Mouse (Mus musculus) stomach, embryonic 16.5 days (tissue): ENCODE results near the gene Npas3. TPM values are rescaled to one million over a fixed set of nuclear protein-coding genes. Genes with fewer than 3 reads are reported as not detected.

Experiments used
- ATAC-seq: fragments of 200-750 bp; cut with Nextera tagmentation; 2 replicates; pipeline ENCODE4 v1.8.0; 2017; ENCODE audit warnings: moderate number of reproducible peaks, moderate TSS enrichment; ENCODE audit not compliant: insufficient read depth, low FRiP score
- H3K27ac ChIP-seq: fragments of 300-500 bp; sonication (generic); 2 replicates; pipeline ENCODE4 v1.5.1; 2014; ENCODE audit warnings: low read length
- H3K27me3 ChIP-seq: fragments of 300-500 bp; sonication (generic); 2 replicates; pipeline ENCODE4 v1.6.1; 2014; ENCODE audit warnings: low read length, control low read depth, mixed read lengths; ENCODE audit not compliant: control insufficient read depth, insufficient read depth
- H3K36me3 ChIP-seq: fragments of 300-500 bp; sonication (generic); 2 replicates; pipeline ENCODE4 v1.6.1; 2014; ENCODE audit warnings: low read length; ENCODE audit not compliant: control insufficient read depth, insufficient read depth
- H3K4me1 ChIP-seq: fragments of 300-500 bp; sonication (generic); 2 replicates; pipeline ENCODE4 v1.6.1; 2014; ENCODE audit warnings: low read length, control low read depth, mixed read lengths; ENCODE audit not compliant: control insufficient read depth, insufficient read depth
- H3K4me2 ChIP-seq: fragments of 300-500 bp; sonication (generic); 2 replicates; pipeline ENCODE4 v1.6.1; 2014; ENCODE audit warnings: low read depth, low read length, mixed read lengths
- H3K4me3 ChIP-seq: fragments of 300-500 bp; sonication (generic); replicated peaks from 2 replicates; pipeline ENCODE4 v1.5.1; 2014; ENCODE audit warnings: mild to moderate bottlenecking, low read length
- H3K9ac ChIP-seq: fragments of 300-500 bp; sonication (generic); 2 replicates; pipeline ENCODE4 v1.6.1; 2014; ENCODE audit warnings: low read length
- H3K9me3 ChIP-seq: fragments of 300-500 bp; sonication (generic); replicated peaks from 2 replicates; pipeline ENCODE4 v1.6.1; 2016; ENCODE audit warnings: low read length, control low read depth; ENCODE audit not compliant: control insufficient read depth
- WGBS: fragments of 180-500 bp; shearing (Covaris S2); extraction: QIAGEN DNeasy Blood & Tissue Kit; methylation state at CpG from one replicate; pipeline ENCODE4 v1.1.7; 2014; 5-methylcytosine and 5-hydroxymethylcytosine counted together
- polyA plus RNA-seq: library from polyadenylated mRNA; unstranded; fragments of >200 nt; fragmentation: Nextera tagmentation; extraction: Ambion mirVana; gene quantifications from 2 replicates; pipeline ENCODE4 v1.2.1, GENCODE M21; 2015

The Npas3 gene
- polyA plus RNA-seq, 1 experiment from 2014 or later = 1.8 TPM

DNA sequence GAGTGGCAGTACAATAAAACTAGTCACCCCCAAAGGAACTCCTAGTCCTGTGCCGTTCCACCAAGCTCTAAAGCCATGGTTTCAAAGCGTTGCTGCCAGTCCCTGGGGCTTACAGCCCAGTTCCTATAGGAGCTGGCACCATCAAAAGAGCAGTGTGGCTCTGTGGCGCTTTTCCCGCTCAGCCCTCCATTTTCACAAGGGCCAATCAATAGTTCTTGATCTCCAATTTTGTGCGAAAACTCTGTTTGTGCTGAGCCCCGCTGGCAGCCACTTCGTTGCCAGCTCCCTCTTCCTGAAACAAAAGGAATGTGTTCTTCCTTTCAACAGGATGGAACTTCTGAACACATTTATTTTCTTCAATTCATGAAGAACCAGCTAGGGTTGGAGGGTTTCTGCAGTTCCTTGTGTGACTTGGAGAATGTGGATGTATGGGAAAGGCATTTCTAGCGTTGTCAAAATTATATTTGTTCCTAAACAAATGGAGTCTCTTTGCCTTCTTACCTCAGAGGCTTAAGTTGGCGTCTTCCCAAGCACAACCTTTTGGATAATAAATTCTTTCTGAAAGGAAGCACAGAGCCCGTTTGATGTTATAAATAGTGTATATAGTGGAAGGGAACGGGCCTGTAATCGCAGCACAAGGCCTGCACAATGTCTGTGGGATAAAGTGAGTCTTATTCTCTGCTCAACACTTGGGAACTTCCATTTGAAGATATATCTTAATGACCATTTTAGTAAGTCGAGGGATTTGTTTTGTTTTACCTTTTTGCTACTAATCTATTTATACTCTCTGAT, 504.0 kb downstream of the Npas3 start:
- Histone ChIP-seq H3K9ac (no peak overlapping the region), H3K9me3 (no peaks in the 10 kb centered on the region), H3K4me1 (peaks cover 7% of the 10 kb centered on the region; the same call in 1 of the 2 replicates), H3K4me2 (no peak overlapping the region), H3K4me3 (no peak overlapping the region), H3K27ac (no peak overlapping the region), H3K36me3 (no peaks in the 10 kb centered on the region), H3K27me3 (no peaks in the 10 kb centered on the region)
- WGBS = 59% methylated on average over 13 of the region's 13 CpGs
- 0 out of 2 replicates have a peak, but pooled peaks have one; percentile 50 for ATAC-seq

DNA sequence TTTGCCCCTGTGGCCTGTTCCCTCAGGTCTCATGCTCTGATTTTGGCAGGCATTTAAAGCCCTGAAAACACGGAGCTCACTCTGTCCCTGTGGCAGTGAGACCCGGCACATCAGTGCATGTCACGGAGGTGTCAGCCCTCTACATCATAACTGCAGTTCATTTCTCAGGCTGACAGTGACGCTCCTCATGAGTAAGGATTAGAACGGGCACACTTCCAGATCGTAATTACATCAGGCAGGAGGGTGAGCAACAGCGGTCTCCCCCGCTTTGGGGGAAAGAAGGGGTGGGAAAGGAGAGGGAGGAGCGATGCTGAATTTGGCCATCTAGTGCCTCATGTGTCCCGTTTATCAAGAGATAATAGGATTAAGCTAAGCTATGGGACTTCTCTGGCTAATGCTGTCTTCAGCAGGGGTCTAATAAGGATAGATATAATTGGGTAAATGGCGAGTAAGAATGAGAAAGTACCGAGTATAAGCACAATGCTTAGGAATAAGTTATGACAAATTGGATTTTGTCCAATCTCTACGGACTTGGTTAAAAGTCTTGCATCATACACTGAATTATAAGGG, 505.0 kb downstream of the Npas3 start:
- WGBS = 41% methylated on average over 13 of the region's 13 CpGs
- Histone ChIP-seq H3K9ac (no peak overlapping the region), H3K27me3 (no peaks in the 10 kb centered on the region), H3K4me2 (peak overlapping the region; percentile 13; the same call in 1 of the 2 replicates), H3K9me3 (no peaks in the 10 kb centered on the region), H3K4me3 (no peak overlapping the region), H3K4me1 (peaks cover 7% of the 10 kb centered on the region; the same call in 1 of the 2 replicates), H3K36me3 (no peaks in the 10 kb centered on the region), H3K27ac (peak overlapping the region; percentile 31; the same call in 1 of the 2 replicates)
- no peak for ATAC-seq

DNA sequence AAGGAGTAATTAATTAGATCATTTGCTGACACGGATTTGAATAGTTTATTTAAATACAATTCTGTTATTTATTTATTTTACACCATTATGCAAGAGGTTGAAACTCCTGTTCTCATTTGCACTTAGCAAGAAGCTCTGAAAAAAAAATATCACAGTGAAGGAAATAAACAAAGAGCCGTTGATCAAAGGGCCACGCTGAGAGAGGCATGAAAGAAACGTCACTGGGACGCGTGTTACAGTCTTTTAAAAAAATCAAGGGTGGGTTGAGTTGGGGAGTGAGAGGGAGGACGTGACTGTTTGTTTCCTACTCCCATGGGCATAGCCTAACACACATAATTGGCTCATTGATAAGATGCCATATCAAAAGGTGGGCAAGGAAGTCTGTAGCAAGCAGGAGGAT, 505.8 kb downstream of the Npas3 start:
- no peak overlapping the region for H3K4me3 ChIP-seq
- no peak for ATAC-seq

DNA sequence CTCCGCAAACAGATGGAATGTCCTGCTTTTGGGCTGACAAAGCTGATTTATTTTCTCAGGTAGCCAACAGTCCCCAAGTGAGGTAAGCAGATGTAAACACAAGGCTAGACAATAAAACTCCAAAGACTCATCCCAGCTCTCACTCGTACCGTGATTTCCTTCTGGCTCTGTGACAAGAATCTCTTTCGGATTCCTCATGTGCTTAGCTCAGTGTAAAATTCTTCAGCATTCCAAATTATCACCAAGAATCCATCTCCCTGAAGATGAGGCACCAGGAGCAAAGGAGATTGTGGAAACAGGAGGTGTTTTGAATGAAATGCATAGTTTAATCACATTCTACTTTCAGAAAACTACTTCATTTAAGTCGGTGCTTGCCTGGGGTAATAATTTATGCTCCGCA, 509.2 kb downstream of the Npas3 start:
- Histone ChIP-seq H3K9me3 (no peaks in the 10 kb centered on the region), H3K4me3 (no peak overlapping the region), H3K9ac (no peak overlapping the region), H3K4me1 (peaks cover 12% of the 10 kb centered on the region; the same call in 1 of the 2 replicates), H3K27ac (no peak overlapping the region), H3K36me3 (no peaks in the 10 kb centered on the region), H3K27me3 (no peaks in the 10 kb centered on the region), H3K4me2 (no peak overlapping the region)
- 56% methylated on average over 6 of the region's 6 CpGs for WGBS
- no peak for ATAC-seq

More for the DNA sequence above, 505.8 kb downstream of the Npas3 start:
- Histone ChIP-seq H3K9me3 (no peaks in the 10 kb centered on the region), H3K4me2 (no peak overlapping the region), H3K36me3 (no peaks in the 10 kb centered on the region), H3K27me3 (no peaks in the 10 kb centered on the region), H3K4me1 (peaks cover 12% of the 10 kb centered on the region; the same call in 1 of the 2 replicates), H3K9ac (no peak overlapping the region), H3K27ac (no peak overlapping the region)
- 34% methylated on average over 7 of the region's 7 CpGs for WGBS

DNA sequence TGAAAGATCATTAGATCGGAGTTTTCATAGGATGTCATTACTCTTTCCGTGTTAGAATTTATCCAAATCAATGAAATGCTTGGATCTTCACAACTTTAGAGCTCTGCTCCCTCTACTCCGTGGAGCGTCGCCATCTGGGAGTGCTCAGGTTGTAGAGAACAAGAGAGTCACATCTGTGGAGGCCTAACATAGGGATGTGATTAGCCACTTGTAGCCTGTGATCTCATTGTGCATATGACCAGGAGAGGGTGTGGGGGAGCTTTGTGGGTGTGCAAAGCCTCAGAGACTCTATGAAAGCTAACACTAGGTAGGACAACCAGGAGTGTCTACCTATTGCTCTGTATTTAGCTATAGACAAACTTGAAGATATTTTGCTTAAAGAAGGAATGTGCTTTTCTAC, 509.9 kb downstream of the Npas3 start:
- no peaks in the 10 kb centered on the region for H3K9me3 ChIP-seq
- H3K4me2 ChIP-seq = no peak overlapping the region
- no peaks in the 10 kb centered on the region for H3K36me3 ChIP-seq
- no peak overlapping the region for H3K4me3 ChIP-seq
- no peaks in the 10 kb centered on the region for H3K27me3 ChIP-seq
- H3K9ac ChIP-seq = no peak overlapping the region
- 80% methylated on average over 5 of the region's 5 CpGs for WGBS
- ATAC-seq = no peak
- no peak overlapping the region for H3K27ac ChIP-seq
- H3K4me1 ChIP-seq = peaks cover 8% of the 10 kb centered on the region; the same call in 1 of the 2 replicates

DNA sequence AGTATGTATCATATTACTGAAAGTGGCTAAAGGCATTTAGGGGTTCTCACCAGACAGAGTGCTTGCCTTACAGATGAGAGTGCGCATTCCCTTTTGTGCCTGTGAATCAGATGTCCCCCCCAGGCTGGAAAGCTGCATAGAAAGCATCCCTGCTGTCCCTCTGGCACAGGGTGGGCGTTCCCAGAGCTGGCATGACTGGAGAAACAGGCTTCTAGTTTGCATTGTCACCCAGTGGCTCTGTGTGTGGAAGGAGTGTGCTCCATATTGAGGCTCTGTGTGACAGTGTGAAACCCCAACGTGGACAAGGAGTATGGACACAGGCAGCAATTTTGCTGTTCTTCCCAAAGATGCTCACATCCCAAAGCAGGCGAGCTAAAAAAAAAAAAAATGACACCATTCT, 515.7 kb downstream of the Npas3 start:
- Histone ChIP-seq H3K4me2 (no peak overlapping the region), H3K4me3 (no peak overlapping the region), H3K36me3 (no peaks in the 10 kb centered on the region), H3K27me3 (no peaks in the 10 kb centered on the region), H3K9me3 (no peaks in the 10 kb centered on the region), H3K9ac (no peak overlapping the region), H3K4me1 (no peaks in the 10 kb centered on the region), H3K27ac (no peak overlapping the region)
- ATAC-seq = no peak
- WGBS = 65% methylated on average over 4 of the region's 4 CpGs

DNA sequence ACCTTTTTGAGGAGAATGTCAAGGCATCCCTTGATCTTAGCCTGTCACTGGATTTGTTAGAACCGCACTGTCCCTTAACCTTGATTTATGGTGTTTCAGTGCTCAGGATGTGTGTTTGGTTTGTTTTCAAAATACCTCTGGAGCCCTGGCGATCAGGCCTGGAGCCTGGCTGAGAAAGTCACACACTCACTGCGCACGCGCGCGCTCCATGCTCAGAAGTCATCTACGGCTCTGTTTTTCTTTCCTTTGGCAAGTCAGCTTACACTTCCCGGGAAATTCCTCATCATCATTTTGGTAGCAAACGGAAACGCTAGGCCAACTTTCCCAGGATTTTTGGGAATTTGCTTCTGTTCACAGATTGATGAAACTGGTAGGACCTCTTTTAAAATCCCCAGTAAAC, 519.9 kb downstream of the Npas3 start:
- WGBS = 62% methylated on average over 11 of the region's 11 CpGs
- no peaks in the 10 kb centered on the region for H3K27me3 ChIP-seq

DNA sequence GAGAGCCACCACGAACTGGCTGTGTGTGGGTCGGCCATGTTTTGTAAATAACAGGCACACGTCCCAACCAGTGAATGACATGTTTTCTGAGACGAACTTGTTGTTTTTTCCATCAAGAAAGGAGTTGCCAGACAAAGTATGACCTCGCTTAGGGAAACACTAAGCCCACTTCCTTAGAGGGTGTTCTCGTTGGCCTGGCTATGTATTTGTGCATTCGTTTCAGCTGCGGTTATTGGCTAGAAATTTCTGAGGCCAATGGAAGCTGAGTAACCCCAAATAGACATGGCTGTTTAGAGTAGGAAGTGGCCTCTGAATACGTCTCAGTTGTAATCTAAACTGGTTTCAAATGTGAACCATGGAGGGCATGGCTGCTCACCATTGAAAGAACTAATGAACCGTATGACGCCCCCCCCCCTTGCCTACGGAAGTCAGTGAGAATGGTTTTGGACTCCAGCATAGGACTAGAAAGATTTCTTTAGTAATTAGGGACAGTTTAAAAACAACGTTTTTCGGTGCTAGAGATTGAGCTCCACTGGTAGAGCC, 523.0 kb downstream of the Npas3 start:
- no peak for ATAC-seq
- H3K4me2 ChIP-seq = no peak overlapping the region
- H3K27ac ChIP-seq = no peak overlapping the region
- no peaks in the 10 kb centered on the region for H3K9me3 ChIP-seq
- H3K4me1 ChIP-seq = no peaks in the 10 kb centered on the region
- H3K4me3 ChIP-seq = no peak overlapping the region
- WGBS = 82% methylated on average over 14 of the region's 14 CpGs
- no peak overlapping the region for H3K9ac ChIP-seq
- H3K36me3 ChIP-seq = no peaks in the 10 kb centered on the region
- H3K27me3 ChIP-seq = no peaks in the 10 kb centered on the region

More for the DNA sequence above, 519.9 kb downstream of the Npas3 start:
- no peaks in the 10 kb centered on the region for H3K4me1 ChIP-seq
- ATAC-seq = no peak
- no peaks in the 10 kb centered on the region for H3K9me3 ChIP-seq
- no peak overlapping the region for H3K4me3 ChIP-seq
- no peak overlapping the region for H3K9ac ChIP-seq
- H3K27ac ChIP-seq = no peak overlapping the region
- H3K36me3 ChIP-seq = no peaks in the 10 kb centered on the region
- no peak overlapping the region for H3K4me2 ChIP-seq

DNA sequence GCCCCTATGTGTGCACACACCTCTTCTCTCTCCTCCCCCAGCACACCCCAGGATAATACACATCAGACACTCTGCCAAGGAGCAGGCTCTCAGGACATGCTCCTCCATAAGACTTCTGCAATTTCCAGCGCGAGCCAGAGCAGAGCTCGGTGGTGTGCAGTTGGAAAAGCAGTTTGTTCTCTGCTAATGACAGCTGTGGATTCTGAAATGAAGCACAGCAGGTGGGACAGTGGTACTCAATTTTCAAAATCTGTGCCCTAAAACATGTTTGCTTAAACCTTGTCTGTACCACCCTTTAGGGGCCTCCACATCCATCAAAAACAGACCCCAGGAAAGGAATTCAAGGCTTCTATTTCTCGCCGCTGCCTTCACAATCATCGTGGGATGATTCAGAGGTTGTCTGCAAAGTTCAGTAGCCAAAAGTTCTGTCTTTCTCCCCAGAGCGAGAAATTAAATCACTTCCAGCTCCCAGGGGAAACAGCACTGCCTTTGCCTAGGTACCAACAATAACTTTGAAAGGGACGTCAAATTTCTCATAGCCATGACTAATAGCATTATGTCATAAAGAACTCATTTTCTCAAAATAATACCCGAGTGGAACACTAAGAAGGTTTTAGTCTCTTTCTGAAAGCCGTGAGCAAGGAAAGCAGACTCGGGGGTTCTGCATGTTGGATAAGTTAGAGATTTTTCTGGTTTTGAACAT, 533.5 kb downstream of the Npas3 start:
- Histone ChIP-seq H3K9me3 (no peaks in the 10 kb centered on the region), H3K4me3 (no peak overlapping the region), H3K36me3 (no peaks in the 10 kb centered on the region), H3K4me2 (no peak overlapping the region), H3K9ac (no peak overlapping the region), H3K4me1 (no peaks in the 10 kb centered on the region), H3K27ac (no peak overlapping the region), H3K27me3 (no peaks in the 10 kb centered on the region)
- WGBS = 48% methylated on average over 11 of the region's 11 CpGs
- ATAC-seq = no peak
